Mouse (Mus musculus) small intestine, adult 2 months (tissue): ENCODE data around the gene Nagk.

Experiments
- CTCF ChIP-seq: fragments of 200-500 bp; IDR thresholded peaks from 2 replicates; pipeline ENCODE4 v1.5.1; 2012; ENCODE audit warnings: low read depth, mild to moderate bottlenecking, control low read depth, inconsistent platforms, low read length, moderate library complexity, mixed read lengths; ENCODE audit not compliant: insufficient replicate concordance, insufficient read length; ENCODE audit errors: extremely low read depth
- POLR2A ChIP-seq: fragments of 200-500 bp; IDR thresholded peaks from 2 replicates; pipeline ENCODE4 v1.6.1; 2012; ENCODE audit warnings: low read depth, mild to moderate bottlenecking, control low read depth, inconsistent platforms, low read length, moderate library complexity

DNA sequence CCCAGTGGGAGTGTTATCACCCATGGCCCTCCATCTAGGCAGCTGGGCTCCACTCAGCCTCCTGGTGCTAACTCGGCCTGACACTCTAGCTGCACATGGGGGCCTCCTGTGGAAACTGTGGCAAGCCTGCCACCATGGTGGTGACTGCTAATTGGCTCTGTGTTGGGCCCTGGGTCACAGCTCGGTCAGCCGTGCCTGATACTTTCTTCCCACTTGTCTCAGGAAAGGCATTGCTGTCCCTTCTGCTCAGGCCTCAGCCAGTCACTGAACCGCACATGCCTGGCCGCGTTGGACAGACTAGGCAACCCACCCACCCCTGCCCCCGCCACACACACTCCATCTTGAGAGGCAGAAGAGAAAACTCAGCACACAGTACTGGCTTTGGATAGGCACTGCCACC lies 6.2 kb upstream of the Nagk start:
- TF ChIP-seq CTCF (no peak), POLR2A (no peak)
